Mouse (Mus musculus): ENCODE measurements around the gene Kcnk1.

DNA sequence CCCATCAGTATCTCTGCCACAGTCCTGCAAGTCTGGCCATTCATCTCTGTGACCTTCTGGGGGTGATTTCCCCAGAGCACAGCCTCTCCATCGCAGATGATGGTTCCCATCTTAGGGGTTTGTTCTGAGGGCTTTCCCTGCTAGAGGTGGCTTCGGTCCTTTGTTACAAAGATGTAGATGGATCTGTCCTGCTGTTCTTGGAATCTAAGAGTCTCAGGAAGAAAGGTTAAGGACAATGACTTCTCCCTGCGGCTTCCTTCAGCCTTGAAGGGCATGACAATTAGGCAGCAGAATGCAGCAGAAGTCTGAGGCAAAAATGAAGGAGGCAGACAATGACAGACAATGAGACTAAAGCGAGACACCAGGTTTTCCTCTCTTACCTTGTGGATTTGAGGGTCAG is 63.9 kb downstream of the Kcnk1 start:
- TF ChIP-seq CTCF (IDR thresholded peaks at IDR 0.05; ENCODE audit: borderline replicate concordance, insufficient read depth, low read length) (no peak), POLR2A (IDR thresholded peaks at IDR 0.05; ENCODE audit: low read depth, low read length) (no peak)
